Mouse (Mus musculus): ENCODE measurements at regions not wholly inside any gene's neighbourhood (a gene's known extent, or its start where the extent isn't known, plus 50 kb on each side); places are given as distances from the start of the nearest gene placed in this dataset.

- intact Hi-C loops (cut with DNase I) = no loop called here
- DNase-seq = no peak
Observed at GRCm38 (mm10) chr15:12066857-12067211, 50.8 kb upstream of the Zfr start.

GRCm38 (mm10) chr15:12066176-12066856 is 51.3 kb upstream of the Zfr start:
- DNase-seq = peak; percentile 94
- intact Hi-C loops (cut with DNase I) = no loop called here

- peak; percentile 50 to 59 for DNase-seq
- intact Hi-C loops (cut with DNase I) = no loop called here
Observed at GRCm38 (mm10) chr15:12054870-12055269, 58.1 kb upstream of the Sub1 start.

- DNase-seq = no peak
- intact Hi-C loops (cut with DNase I) = no loop called here
Observed at GRCm38 (mm10) chr15:12053610-12054009, 56.8 kb upstream of the Sub1 start.

- no peak for DNase-seq
- intact Hi-C loops (cut with DNase I) = loop anchor here (5.0 kb wide), 1 partner anchor 33 kb away; no protein-coding TSS in a partner anchor
Observed at GRCm38 (mm10) chr15:12048965-12049364, 52.2 kb upstream of the Sub1 start.

GRCm38 (mm10) chr15:12048214-12048507 is 51.4 kb upstream of the Sub1 start:
- peak in 1 of 2 experiments; percentile 34 for DNase-seq
- intact Hi-C loops (cut with DNase I) = loop anchor here (5.0 kb wide), 1 partner anchor 34 kb away; no protein-coding TSS in a partner anchor

- DNase-seq = no peak
- intact Hi-C loops (cut with DNase I) = loop anchor here (5.0 kb wide), 1 partner anchor 35 kb away; no protein-coding TSS in a partner anchor
Observed at GRCm38 (mm10) chr15:12047349-12048213, 50.8 kb upstream of the Sub1 start.

All from heart, postnatal 10 days (tissue).